Mouse (Mus musculus) B cell, adult 62 days (primary cell): ENCODE data around the gene Cr2. TPM values are rescaled to one million over a fixed set of nuclear protein-coding genes. Genes with fewer than 3 reads are reported as not detected.

Source experiments
- total RNA-seq: library from RNA; stranded (reverse); gene quantifications from 4 replicates; pipeline ENCODE4 v1.2.4, GENCODE M21; 2023

Cr2 gene
- 835 to 970 TPM (median 888 TPM) in 4 replicates for total RNA-seq

DNA sequence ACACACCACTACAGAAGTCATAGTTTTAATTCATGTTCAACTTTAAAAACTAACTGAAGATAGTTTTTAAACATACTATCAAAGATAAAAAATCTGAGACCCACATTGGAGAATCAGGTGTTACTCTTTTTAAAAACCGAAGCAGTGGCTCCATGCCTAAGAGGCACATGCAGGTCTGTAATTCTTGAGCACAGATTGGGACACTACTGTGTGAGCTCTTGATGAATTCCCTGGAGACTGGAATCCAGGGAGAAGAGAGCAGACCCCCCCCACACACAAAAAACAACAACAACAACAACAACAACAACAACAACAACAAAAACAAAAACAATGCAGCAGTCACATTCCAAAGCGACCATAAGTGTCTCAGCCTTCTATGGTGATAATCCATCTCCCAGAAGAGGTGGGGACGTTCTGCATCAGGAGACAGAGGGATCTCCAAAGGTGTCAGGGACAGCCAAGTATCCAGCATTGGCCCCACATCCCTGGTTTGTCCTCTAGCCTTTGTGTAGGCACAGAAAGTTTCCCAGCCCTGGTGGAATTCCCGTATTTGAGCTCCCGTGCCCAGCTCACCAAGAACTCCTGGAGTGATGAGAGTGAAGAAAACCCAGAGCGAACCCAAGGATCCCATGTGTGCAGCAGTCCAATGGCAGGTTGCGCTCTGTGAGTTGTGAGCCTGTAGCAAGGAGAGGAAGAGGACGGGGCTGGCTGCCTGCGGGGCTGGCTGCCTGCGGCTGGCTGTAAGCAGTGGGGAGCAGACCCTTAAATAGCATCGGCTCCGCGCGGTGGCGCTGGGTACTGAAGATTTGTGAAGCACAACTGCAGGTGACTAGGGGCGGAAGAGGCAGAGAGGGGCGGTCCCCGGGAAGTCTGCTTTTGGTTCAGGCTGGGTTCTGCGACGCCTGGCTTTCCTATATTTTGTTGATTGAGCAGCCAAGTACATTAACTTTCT is at the start of gene Cr2:
Cr2 (minus strand) TSS at position 737 of the 952 bp plus-strand sequence.

GRCm38 (mm10) chr1:195130953-195131674 is 45.4 kb downstream of the Cr2 start, which contains the start of gene Cr1l:
Gene Cr1l (minus strand): TSS chr1:195131586.

DNA sequence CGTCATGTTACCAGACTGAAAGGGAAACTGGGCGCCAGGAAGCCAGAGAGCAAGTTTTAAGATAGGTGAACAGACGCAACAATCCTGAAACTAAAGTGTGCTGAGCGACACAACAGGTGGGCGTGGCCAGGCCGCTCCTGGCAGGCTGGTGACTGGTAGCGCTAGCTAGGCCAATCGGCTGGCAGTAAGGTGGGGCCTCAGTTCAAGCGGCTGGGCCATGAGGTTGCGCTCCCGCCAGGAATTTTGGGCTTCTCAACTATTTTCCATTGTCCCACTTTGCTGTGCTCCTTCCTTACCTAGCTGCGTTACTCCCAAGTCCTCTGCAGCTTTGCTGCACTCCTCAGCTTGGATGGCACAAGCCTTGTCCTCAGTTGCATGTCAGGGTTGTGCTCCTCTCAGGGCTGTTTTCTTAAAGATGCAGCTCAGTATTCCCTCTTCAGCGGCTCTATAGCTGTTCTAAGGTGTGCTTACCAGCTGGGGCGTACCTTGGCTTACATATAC is 84.2 kb downstream of the Cr2 start, which contains the start of gene Cd46:
Cd46 (minus strand) TSS at position 30 of the 501 bp plus-strand sequence.

Other genes starting within 250 kb of the Cr2 start
- gene Cd34, start 237.9 kb downstream of the Cr2 start, total RNA-seq, result 0.25 to 1.1 TPM (median 0.75 TPM) in 3 of 4 replicates, not detected in the other
- gene Cd46, start 84.5 kb downstream of the Cr2 start, total RNA-seq, result 4.0 to 5.8 TPM (median 5.5 TPM) in 4 replicates
- 144 to 165 TPM (median 154 TPM) in 4 replicates for gene Cr1l, start 45.1 kb downstream of the Cr2 start, total RNA-seq